Mouse (Mus musculus) midbrain, embryonic 12.5 days (tissue): ENCODE data around the gene Ccdc146. TPM values are rescaled to one million over a fixed set of nuclear protein-coding genes. Genes with fewer than 3 reads are reported as not detected.

Source experiments
- ATAC-seq: fragments of 200-750 bp; cut with Nextera tagmentation; 2 replicates; pipeline ENCODE4 v1.8.0; 2017; ENCODE audit warnings: low read depth, moderate TSS enrichment, moderate library complexity; ENCODE audit not compliant: low FRiP score
- H3K27ac ChIP-seq: fragments of 300-500 bp; sonication (generic); replicated peaks from 2 replicates; pipeline ENCODE4 v1.5.1; 2016; ENCODE audit warnings: mild to moderate bottlenecking
- H3K27me3 ChIP-seq: fragments of 300-500 bp; sonication (generic); 2 replicates; pipeline ENCODE4 v1.6.1; 2016; ENCODE audit warnings: mild to moderate bottlenecking
- H3K36me3 ChIP-seq: fragments of 300-500 bp; sonication (generic); 2 replicates; pipeline ENCODE4 v1.6.1; 2016
- H3K4me1 ChIP-seq: fragments of 300-500 bp; sonication (generic); 2 replicates; pipeline ENCODE4 v1.6.1; 2016
- H3K4me2 ChIP-seq: fragments of 300-500 bp; sonication (generic); replicated peaks from 2 replicates; pipeline ENCODE4 v1.6.1; 2016; ENCODE audit warnings: mild to moderate bottlenecking, moderate library complexity
- H3K4me3 ChIP-seq: fragments of 300-500 bp; sonication (generic); 2 replicates; pipeline ENCODE4 v1.5.1; 2016; ENCODE audit warnings: mild to moderate bottlenecking
- H3K9ac ChIP-seq: fragments of 300-500 bp; sonication (generic); replicated peaks from 2 replicates; pipeline ENCODE4 v1.6.1; 2016; ENCODE audit warnings: mild to moderate bottlenecking, moderate library complexity
- H3K9me3 ChIP-seq: fragments of 300-500 bp; sonication (generic); 2 replicates; pipeline ENCODE4 v1.6.1; 2016; ENCODE audit warnings: mild to moderate bottlenecking
- WGBS: fragments of 180-500 bp; shearing (Covaris S2); methylation state at CpG from one replicate; pipeline ENCODE4 v1.1.7; 2016; 5-methylcytosine and 5-hydroxymethylcytosine counted together
- polyA plus RNA-seq: library from polyadenylated mRNA; unstranded; fragments of >200 nt; fragmentation: Nextera tagmentation; extraction: Ambion mirVana; gene quantifications from 2 replicates; pipeline ENCODE4 v1.2.1, GENCODE M21; 2016

The Ccdc146 gene
- polyA plus RNA-seq, 1 experiment from 2014 or later: 0.29 TPM

DNA sequence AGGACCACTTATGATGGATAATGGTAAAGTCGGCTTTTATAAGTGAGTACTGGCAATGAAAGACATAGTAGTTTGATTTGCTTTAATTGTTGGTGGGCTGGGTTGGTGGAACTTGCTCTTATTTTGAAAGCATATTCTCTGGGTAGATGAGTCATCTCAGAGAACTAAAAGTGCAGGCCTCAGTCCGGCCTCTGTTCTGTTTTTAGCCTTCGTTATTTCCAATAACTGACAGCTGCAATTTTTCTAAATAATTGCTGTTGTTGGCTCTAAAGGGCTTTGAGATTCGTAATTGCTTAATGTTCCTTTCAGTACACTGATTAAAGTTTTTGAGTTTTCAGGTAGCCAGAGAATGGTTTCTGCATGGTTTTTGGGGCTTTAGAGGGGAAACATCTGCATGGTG is 153.7 kb downstream of the Ccdc146 start:
- H3K9ac ChIP-seq: no peak overlapping the region
- no peaks in the 10 kb centered on the region for H3K9me3 ChIP-seq
- no peak overlapping the region for H3K27ac ChIP-seq
- peaks cover 4% of the 10 kb centered on the region; the same call in 1 of the 2 replicates for H3K27me3 ChIP-seq
- WGBS: 87% methylated on average over 4 of the region's 4 CpGs
- ATAC-seq: no peak
- H3K4me1 ChIP-seq: peaks cover 6% of the 10 kb centered on the region; the same call in 1 of the 2 replicates
- no peak overlapping the region for H3K4me2 ChIP-seq
- no peaks in the 10 kb centered on the region for H3K36me3 ChIP-seq
- H3K4me3 ChIP-seq: no peak overlapping the region

DNA sequence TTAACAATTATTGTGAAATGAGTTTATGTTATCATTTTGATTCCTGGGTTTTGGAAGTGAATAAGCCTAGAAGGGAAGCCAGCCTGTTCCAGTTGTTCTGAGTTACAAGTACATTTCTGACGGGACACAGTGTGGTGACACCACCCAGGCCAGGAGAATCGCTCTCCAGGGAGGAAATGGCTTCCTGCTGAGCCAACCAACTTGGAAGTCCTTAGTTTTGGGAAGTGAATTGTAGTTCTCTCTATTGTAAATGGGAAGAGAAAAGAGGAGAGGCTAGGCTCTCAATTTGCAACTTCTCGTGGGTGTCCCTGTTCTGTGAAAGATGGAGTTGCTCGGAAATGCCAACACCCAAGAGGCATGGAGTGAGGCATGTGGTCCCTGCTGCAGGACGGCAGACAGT is 155.0 kb downstream of the Ccdc146 start:
- 79% methylated on average over 5 of the region's 5 CpGs for WGBS
- Histone ChIP-seq H3K4me2 (no peak overlapping the region), H3K4me3 (no peak overlapping the region), H3K27ac (no peak overlapping the region), H3K27me3 (peaks cover under 1% of the 10 kb centered on the region; the same call in 1 of the 2 replicates), H3K4me1 (peaks cover 6% of the 10 kb centered on the region; the same call in 1 of the 2 replicates), H3K36me3 (no peaks in the 10 kb centered on the region), H3K9me3 (no peaks in the 10 kb centered on the region), H3K9ac (no peak overlapping the region)
- no peak for ATAC-seq

DNA sequence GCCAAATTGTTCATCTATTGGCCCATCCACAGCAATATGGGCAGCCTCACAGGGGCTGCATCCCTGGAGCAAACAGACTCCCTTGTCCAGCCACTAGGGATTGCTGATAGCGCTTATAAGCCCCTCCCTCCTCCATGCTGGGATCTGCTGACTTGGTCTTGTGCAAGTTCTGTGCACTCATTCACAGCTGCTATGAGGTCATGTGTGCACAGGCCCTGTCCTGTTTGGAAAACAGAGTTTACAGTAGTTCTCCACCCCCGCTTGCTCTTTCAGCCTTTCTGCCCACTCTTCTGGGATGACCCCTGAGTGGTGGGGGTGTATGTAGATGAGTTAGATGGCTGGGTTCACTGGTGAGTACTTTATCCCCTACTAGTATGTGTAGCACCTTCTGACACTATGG is 157.4 kb downstream of the Ccdc146 start:
- WGBS: 82% methylated on average over 2 of the region's 2 CpGs
- Histone ChIP-seq H3K27ac (no peak overlapping the region), H3K4me3 (no peak overlapping the region), H3K27me3 (no peaks in the 10 kb centered on the region), H3K9me3 (no peaks in the 10 kb centered on the region), H3K9ac (no peak overlapping the region), H3K4me1 (peaks cover 20% of the 10 kb centered on the region; the same call in 1 of the 2 replicates), H3K4me2 (no peak overlapping the region), H3K36me3 (no peaks in the 10 kb centered on the region)
- no peak for ATAC-seq

DNA sequence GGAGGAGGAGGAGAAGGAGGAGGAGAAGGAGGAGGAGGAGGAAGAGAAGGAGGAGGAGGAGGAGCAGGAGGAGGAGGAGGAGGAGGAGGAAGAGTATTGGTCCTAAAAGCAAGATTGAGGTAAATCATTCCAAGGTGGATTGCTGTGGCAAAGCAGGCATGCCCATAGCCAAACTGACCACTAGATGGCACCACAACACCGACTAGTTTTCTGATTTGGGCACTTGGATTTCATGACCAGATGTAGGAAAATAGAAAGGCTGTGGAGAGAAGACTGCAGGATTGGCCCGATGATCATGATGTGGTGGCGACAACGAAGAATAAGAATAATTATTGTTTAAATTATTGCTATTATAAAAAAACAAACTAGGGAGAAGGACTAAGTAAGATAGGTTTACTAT is 159.4 kb downstream of the Ccdc146 start:
- Histone ChIP-seq H3K4me1 (peaks cover 29% of the 10 kb centered on the region; the same call in 1 of the 2 replicates), H3K9me3 (no peaks in the 10 kb centered on the region), H3K27me3 (no peaks in the 10 kb centered on the region), H3K9ac (no peak overlapping the region), H3K36me3 (no peaks in the 10 kb centered on the region), H3K27ac (no peak overlapping the region), H3K4me3 (no peak overlapping the region), H3K4me2 (no peak overlapping the region)
- peak; percentile 29; the same call in 1 of the 2 replicates for ATAC-seq
- 28% methylated on average over 4 of the region's 4 CpGs for WGBS

DNA sequence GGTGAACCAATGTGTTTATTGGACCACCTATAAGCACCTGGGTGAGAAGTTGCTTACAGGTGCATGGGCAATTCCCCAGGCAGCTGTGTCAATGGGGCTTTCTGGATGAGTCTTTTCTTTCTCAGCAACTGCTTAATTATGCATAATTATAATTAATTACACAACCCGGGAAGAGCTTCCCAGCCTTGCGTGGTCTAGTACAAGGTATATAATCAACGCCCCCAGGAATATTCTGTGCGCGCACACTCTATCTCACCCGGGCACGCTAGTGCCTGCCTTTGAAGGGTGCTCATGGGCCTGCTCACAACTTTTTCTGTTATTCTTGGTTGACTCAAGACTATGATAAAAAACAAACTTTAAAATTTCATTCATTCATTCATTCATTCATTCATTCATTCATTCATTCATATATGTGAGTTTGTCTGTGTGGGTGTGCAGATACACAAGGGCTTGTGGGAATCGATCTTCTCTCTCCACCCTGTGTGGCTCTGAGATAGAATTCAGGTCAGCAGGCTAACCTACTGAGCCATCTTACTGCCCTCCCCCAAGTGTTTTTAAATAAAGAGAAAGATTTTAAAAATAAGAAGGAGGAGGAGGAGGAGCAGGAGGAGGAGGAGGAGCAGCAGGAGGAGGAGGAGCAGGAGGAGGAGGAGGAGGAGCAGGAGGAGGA is 160.0 kb downstream of the Ccdc146 start:
- peak; percentile 58 for ATAC-seq
- Histone ChIP-seq H3K4me1 (peaks cover 29% of the 10 kb centered on the region; the same call in 1 of the 2 replicates), H3K9ac (no peak overlapping the region), H3K36me3 (no peaks in the 10 kb centered on the region), H3K27me3 (no peaks in the 10 kb centered on the region), H3K9me3 (no peaks in the 10 kb centered on the region), H3K27ac (peak overlapping the region; percentile 87), H3K4me2 (no peak overlapping the region), H3K4me3 (no peak overlapping the region)
- WGBS: 87% methylated on average over 8 of the region's 8 CpGs

DNA sequence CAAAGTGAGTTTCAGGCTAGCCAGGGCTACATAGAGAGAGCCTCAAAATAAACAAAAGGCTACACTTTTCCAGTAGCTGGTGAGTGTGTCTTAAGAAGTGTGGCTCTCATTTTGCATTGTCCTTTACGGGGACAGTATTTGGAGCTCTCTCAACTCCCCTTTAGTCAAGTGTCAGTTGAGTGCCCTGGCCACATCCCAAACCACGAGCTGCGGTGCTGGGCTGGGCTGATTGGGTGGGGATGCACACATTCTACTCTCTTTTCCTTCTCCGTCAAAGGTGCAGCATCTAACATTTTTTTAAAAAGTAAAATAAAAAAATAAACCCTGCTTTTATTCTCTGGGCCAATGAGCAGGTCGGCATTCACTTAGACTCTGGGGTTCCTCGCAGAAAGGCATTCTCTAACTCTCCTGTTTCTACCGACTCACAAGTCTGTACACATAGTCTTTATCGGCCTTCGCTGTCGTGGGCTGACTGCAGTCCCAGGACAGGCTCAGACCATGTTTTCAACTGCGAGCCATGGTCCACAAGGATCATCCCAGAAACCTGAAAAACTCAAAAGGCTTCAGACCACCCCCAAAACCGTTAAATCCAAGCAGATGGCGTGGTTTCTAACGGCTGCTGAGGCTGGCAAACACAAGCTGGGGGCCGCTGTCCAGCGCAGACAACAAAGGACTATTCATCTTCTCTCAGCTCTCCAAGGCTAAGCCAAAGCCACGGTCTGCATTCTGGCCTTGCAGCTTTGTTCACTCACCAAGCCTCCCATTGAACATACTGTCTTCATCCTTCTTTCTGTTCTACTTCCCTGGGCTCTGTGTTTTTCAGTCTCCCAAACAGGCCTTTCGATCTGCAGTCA is 161.0 kb downstream of the Ccdc146 start:
- peaks cover 29% of the 10 kb centered on the region; the same call in 1 of the 2 replicates for H3K4me1 ChIP-seq
- H3K27me3 ChIP-seq: no peaks in the 10 kb centered on the region
- H3K36me3 ChIP-seq: no peaks in the 10 kb centered on the region
- WGBS: 30% methylated on average over 18 of the region's 18 CpGs
- no peaks in the 10 kb centered on the region for H3K9me3 ChIP-seq
- H3K4me3 ChIP-seq: no peak overlapping the region
- no peak overlapping the region for H3K9ac ChIP-seq
- H3K4me2 ChIP-seq: no peak overlapping the region
- peak overlapping the region; percentile 87 for H3K27ac ChIP-seq
- peak; percentile 80 for ATAC-seq

DNA sequence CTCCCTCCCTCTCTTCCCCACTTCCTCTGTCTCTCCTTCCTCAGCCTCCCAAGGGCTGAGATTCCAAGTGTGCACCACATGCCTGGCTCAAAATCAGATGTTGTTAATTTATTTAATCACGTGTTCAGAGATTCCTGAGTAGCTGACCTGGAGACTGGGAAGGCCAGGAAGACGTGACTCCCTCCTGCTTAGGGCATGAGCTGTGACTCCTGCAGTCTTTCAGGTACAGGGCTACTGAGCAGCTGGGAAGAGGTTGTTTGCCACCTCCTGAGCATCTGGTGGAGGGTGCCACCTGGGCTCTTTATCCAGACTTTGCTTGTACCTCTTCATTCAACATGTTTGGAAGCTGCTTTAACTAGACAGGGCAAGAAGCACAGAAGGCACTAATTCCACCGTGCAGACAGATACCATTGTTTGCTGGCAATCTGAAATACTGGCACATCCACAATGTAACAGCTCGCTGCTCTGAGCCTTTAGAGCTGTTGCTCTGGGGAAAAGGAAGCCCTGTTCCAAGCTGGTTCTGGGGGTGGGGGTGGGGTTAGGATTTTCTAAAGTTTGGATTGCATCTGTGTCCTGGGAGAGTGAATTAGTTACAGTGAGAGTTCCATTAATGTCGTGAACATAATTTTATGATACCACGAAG is 163.2 kb downstream of the Ccdc146 start:
- Histone ChIP-seq H3K9ac (0 out of 2 replicates have a peak overlapping the region, but pooled peaks have one; percentile 15), H3K4me3 (no peak overlapping the region), H3K27me3 (no peaks in the 10 kb centered on the region), H3K27ac (0 out of 2 replicates have a peak overlapping the region, but pooled peaks have one; percentile 30), H3K4me2 (no peak overlapping the region), H3K9me3 (no peaks in the 10 kb centered on the region), H3K4me1 (peaks cover 29% of the 10 kb centered on the region; the same call in 1 of the 2 replicates), H3K36me3 (no peaks in the 10 kb centered on the region)
- 50% methylated on average over 6 of the region's 6 CpGs for WGBS
- ATAC-seq: no peak

DNA sequence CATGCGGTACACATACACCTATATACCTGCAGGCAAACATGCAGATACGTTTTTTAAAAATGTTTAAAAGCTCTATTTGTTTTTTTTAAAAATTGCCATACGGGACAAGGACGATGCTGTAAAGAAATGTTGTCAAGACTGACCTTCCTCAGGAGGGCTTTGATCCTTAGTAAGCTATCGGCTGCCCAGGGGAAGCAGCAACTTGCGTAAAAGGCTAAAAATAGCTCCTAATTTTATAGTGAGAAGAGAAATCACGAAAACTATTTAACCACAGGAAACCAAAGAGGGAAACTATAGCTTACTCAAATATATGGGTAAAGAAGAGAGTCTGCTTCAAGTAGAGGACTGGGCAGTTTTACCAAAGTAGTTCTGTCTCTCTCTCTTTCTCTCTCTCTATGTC is 163.7 kb downstream of the Ccdc146 start:
- Histone ChIP-seq H3K4me3 (no peak overlapping the region), H3K9ac (no peak overlapping the region), H3K9me3 (no peaks in the 10 kb centered on the region), H3K4me1 (peaks cover 29% of the 10 kb centered on the region; the same call in 1 of the 2 replicates), H3K27ac (no peak overlapping the region), H3K27me3 (no peaks in the 10 kb centered on the region), H3K36me3 (no peaks in the 10 kb centered on the region), H3K4me2 (no peak overlapping the region)
- 80% methylated on average over 7 of the region's 7 CpGs for WGBS
- no peak for ATAC-seq

DNA sequence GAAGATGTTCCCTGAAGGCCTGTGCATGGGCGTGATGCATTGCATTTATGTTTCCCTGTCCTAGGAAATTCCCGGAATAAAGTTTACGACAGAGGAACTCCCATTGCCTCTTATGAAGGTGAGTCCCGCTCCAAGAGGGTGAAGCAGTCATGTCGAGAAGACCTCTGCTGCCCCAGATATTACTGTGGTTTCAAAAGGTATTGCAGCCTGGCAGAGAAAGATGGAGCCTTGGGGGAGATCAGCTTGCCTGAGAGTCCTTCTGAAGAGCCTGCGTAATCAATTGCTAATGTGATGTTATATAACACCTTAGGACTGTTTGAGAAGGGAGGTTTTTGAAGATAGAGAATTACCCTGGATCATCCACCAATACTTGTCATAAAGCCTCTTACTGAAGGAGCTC is 166.7 kb downstream of the Ccdc146 start:
- Histone ChIP-seq H3K4me2 (no peak overlapping the region), H3K4me1 (peaks cover 15% of the 10 kb centered on the region; the same call in 1 of the 2 replicates), H3K27me3 (no peaks in the 10 kb centered on the region), H3K9me3 (no peaks in the 10 kb centered on the region), H3K27ac (no peak overlapping the region), H3K9ac (no peak overlapping the region), H3K4me3 (no peak overlapping the region), H3K36me3 (no peaks in the 10 kb centered on the region)
- no peak for ATAC-seq
- 77% methylated on average over 6 of the region's 6 CpGs for WGBS

DNA sequence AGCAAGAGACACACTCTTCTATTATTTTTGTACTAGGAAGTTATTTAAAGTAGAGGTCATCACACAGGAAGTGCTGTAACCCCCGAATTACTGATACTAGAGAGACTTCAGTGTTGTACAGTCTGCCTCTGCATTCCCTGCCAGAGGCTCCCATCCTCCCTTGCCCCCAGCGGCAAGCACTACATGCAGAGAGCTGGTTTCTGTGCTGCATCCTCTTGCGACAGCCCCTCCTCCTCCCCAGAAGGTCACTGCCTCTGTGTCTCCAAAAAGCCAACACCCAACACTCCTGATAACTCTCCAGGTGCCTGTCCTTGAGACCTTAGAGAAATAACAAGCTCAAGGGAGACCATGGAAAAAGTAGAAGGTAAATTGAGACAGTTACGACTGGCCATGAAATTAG is 167.4 kb downstream of the Ccdc146 start:
- Histone ChIP-seq H3K9ac (no peak overlapping the region), H3K4me2 (no peak overlapping the region), H3K27ac (no peak overlapping the region), H3K27me3 (no peaks in the 10 kb centered on the region), H3K36me3 (no peaks in the 10 kb centered on the region), H3K4me1 (peaks cover 10% of the 10 kb centered on the region; the same call in 1 of the 2 replicates), H3K9me3 (no peaks in the 10 kb centered on the region), H3K4me3 (no peak overlapping the region)
- WGBS: 71% methylated on average over 4 of the region's 4 CpGs
- no peak for ATAC-seq

DNA sequence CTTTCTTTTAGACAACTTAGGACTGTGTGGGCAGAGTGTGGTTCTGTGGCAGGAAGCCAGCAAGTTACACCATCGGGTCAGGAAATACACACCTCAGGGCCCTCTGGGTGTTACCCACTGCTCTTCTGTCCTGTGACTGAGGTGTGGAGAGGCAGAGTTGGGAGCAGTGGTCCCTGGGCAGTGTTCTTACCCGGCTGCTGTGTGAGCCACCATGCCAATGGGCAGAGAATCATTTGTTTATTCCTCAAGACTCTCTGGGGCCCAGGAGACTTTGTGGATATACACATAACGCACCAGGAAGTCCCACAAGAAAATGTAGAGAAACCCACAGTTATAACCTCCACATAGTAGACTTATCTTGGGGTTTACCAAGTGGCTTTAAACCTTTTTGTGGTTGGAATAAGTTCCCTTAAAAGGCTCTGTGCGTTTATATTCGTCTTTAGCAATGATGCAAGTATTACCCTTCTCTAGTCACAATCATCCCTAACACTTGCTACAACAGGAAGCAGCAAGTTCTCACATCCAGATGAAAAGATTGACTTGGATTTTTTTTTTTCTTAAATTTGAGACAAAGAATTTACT is 168.8 kb downstream of the Ccdc146 start:
- no peaks in the 10 kb centered on the region for H3K27me3 ChIP-seq
- no peak overlapping the region for H3K4me3 ChIP-seq
- H3K27ac ChIP-seq: no peak overlapping the region
- H3K36me3 ChIP-seq: no peaks in the 10 kb centered on the region
- no peak overlapping the region for H3K9ac ChIP-seq
- no peaks in the 10 kb centered on the region for H3K4me1 ChIP-seq
- WGBS: 90% methylated on average over 5 of the region's 5 CpGs
- no peak overlapping the region for H3K4me2 ChIP-seq
- H3K9me3 ChIP-seq: no peaks in the 10 kb centered on the region
- ATAC-seq: no peak
